8 mouse cellular contexts compared by ENCODE assay signal in the genomic region with DNA sequence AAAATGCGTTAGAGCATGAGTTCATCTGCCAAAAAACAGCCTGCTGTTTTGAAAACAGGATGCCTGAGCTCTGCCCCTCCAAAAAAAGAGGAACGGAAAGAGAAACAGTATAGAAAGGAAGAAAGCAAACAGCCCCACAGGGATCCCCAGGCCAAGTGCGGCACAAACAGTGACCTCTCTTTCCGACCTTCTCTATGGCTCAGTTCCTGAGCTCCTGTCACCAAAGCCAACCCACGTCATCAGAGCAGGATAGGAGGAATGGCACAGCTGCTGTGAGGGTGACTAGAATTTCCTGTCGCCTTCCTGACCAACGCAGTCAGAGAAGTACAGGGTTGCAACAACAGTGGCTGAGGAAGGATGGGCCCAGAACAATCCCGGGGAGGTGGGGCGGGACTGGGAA.
DNase-seq lines count a peak whose midpoint lies in the region; ATAC-seq lines count a peak whose summit lies in the region.
"Had no signal": no experiment of that assay in that cellular context is flagged by ENCODE, and none has a peak within 500 bp of the region (broad histone marks: within the 10 kb centered on the region; RNA-seq: fewer than 3 reads in every experiment).

No protein-coding gene starts in this region.

- no peaks in the 10 kb centered on the region for H3K36me3 ChIP-seq in lung, embryonic 15.5 days
- H3K36me3 ChIP-seq: neural tube, embryonic 12.5 days had no signal

- H3K27ac ChIP-seq in lung, embryonic 15.5 days: peak overlapping the region; percentile 25; the same call in 1 of the 2 replicates
- H3K27ac ChIP-seq: neural tube, embryonic 12.5 days had no signal

- ATAC-seq in lung, embryonic 15.5 days (ENCODE audit: borderline replicate concordance, extremely low read depth, low FRiP score, low TSS enrichment): peak; percentile 62; the same call in 1 of the 2 replicates

- intact Hi-C loops in heart, postnatal 36 days (cut with DNase I): loop anchor here (2.0 to 5.0 kb wide), 2 partner anchors 15 to 83 kb away; no protein-coding TSS in a partner anchor

- H3K9me3 ChIP-seq in lung, embryonic 15.5 days: no peaks in the 10 kb centered on the region
- H3K9me3 ChIP-seq: neural tube, embryonic 12.5 days had no signal

- WGBS in lung, embryonic 15.5 days: 25% methylated on average over 9 of the region's 9 CpGs

- peak overlapping the region; percentile 47 for H3K4me2 ChIP-seq in lung, embryonic 15.5 days
- H3K4me2 ChIP-seq: neural tube, embryonic 12.5 days had no signal

- peak overlapping the region; percentile 60; the same call in 1 of the 2 replicates for H3K4me3 ChIP-seq in lung, embryonic 15.5 days
- H3K4me3 ChIP-seq: neural tube, embryonic 12.5 days had no signal

- peaks cover 36% of the 10 kb centered on the region for H3K4me1 ChIP-seq in lung, embryonic 15.5 days

- DNase-seq in CD4-positive, CD25-positive, alpha-beta regulatory T cell, adult 2 months (ENCODE audit: low read depth, low spot score): peak; percentile 56
- DNase-seq in brain, adult 2 months (ENCODE audit: low read depth, low spot score): peak; percentile 57
- peak; percentile 76 to 77 for DNase-seq in heart, postnatal 36 days
- DNase-seq in thymus, postnatal 14 days: peak; percentile 40
- DNase-seq in neural tube, embryonic 10.5 days (ENCODE audit: extremely low spot score, low spot score): no peak
- no peak for DNase-seq in frontal cortex, postnatal 14 days (ENCODE audit: low spot score in 2 of 2)

- H3K27me3 ChIP-seq in lung, embryonic 15.5 days: no peaks in the 10 kb centered on the region
- H3K27me3 ChIP-seq: neural tube, embryonic 12.5 days had no signal

- peak overlapping the region; percentile 4; the same call in 1 of the 2 replicates for H3K9ac ChIP-seq in lung, embryonic 15.5 days
- H3K9ac ChIP-seq: neural tube, embryonic 12.5 days had no signal

Comparison
In these comparisons a context has a peak if more than half of its experiments do, and no peak if none do; other contexts are left out.
1. DNase-seq: peak in CD4-positive, CD25-positive, alpha-beta regulatory T cell, adult 2 months (single experiment), brain, adult 2 months (single experiment), heart, postnatal 36 days (2 of 2) and thymus, postnatal 14 days (single experiment); none in neural tube, embryonic 10.5 days (single experiment) and frontal cortex, postnatal 14 days (0 of 2).